Mouse (Mus musculus) ovary, postnatal 10 days (tissue): Measurements from ENCODE around the gene Kirrel3.

Source experiments
- DNase-seq: peaks from one replicate; pipeline ENCODE4 v3.0.0; 2022; ENCODE audit warnings: low spot score

Kirrel3 gene

DNA sequence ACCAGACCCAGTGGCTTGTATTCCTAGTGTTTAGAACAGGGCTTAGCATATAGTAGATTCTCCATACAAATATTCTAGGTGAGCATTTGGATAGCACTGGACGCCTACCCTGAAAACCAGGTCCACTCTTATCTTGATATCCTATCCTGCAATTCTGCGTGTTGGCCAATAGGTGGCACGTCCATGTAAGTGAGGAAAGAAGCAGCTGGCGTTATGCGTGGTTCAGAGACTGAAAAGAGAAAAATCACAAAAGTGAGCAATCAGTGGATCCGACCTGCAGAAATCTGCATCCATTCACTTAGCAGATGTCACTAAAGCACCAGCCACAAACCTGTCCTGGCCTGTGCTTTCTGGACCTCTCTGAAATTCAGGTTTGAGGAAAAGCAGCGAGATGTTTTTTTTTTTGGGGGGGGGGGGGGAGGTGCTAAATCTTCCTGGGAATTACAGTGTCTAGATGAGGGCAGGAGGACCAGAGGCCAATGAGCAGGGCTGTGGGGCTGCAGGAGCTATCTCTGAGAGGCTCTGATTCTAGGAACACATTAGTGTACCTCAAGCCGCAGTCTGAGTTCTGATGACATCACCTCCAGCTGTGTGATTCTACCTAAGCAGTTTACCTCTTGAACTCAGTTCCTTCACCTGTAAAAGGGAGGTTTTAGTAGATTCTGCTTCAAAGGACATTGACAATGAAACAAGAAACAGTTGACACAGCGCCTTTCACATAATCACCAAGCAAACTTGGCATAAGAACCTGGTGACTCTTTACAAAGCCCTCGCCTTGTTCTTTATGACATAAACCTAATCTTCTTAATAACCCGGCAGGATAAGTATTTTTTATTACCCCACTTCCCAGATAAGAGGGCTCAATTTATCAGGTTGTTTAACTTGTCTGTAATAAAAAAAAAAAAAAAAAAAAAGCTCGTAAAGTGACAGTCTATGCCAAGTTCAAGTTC lies 498.1 kb downstream of the Kirrel3 start:
- DNase-seq: no peak

DNA sequence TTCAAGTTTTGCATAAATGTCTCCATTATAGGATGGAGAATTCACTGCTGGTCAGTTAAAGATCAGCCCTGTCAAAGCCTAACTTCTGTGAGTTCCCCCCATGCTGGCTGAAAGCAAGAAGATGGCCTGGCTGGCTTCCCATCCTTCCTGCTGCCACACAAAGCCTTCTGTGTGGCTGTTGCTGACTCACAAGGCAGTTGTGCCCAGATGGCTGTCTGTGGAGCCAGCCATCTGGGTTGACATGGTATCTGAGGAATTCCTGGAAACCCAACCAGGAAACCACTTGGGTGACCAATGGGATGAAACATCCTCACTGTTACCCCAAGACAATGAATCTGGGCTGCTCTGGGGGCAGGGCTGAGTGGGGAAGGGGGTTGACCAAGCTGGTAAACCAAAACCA lies 500.5 kb downstream of the Kirrel3 start:
- DNase-seq: no peak

DNA sequence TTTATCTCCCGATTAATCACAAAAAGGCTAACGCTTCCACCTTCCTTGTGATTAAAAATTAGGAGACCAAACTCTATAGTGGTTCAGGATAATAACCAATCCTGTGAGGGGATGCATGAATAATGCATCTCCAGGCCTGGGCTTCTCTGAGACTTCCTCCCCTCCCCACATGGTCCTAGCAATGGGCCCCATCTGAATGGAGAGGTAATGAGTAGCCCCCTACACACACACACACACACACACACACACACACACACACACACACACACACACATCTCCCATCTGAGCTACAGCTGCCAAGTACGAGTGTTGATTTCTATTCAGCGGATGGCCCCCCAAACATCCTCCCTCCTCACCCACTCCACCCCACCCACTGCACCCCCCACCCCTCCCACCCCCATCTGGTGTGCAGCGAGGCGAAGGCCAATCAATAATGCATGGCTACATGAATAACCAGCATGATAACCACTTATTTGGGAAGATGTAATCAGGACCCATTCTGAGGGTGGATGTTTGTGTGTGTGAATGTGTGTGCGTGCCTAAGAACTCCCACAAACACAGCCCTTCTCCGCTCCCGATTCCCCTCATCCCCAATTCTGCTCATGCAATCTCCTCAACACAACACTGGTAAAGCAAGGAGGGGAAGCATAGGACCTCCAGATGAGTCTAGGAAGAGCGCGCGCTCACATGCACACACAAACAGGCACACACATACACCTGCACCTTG lies 501.9 kb downstream of the Kirrel3 start:
- DNase-seq: no peak

DNA sequence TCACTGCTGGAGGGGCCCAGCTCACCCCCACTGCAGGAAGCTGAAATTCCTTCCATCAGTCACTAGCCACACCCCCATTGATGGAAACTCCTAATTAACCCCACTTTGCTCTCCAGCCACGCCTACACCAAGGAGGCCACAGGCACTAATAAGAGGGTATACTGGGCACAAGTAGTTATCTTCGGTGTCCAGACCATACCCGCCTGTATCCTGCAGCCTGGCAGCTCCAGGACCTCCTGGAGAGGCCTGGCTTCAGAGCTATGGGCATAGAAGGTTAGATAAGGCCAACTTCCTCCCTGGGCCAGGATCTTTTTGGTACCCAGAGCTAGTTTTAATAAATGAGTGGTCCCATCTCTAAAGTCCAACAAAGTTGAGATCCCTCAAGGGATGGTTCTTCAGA lies 503.0 kb downstream of the Kirrel3 start:
- DNase-seq: no peak

DNA sequence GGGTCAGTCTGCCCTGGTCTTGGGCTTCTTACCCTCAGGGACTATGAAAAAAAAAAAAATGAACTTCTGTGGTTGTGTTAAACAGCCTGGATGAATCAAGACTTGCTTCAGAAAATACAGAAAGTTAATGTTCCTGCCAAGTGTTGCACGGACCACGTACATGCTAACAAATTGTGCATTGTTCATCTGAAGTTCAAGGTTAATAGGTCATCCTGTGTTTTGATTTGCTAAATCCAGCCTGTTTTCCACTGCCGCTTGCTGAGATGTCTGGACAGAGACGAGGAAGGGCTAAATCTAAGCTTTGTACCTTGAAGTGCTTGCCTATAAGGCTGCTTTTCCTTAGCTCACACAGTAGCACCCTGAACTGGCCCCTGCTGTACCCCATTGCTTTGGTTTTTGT lies 506.5 kb downstream of the Kirrel3 start:
- no peak for DNase-seq

DNA sequence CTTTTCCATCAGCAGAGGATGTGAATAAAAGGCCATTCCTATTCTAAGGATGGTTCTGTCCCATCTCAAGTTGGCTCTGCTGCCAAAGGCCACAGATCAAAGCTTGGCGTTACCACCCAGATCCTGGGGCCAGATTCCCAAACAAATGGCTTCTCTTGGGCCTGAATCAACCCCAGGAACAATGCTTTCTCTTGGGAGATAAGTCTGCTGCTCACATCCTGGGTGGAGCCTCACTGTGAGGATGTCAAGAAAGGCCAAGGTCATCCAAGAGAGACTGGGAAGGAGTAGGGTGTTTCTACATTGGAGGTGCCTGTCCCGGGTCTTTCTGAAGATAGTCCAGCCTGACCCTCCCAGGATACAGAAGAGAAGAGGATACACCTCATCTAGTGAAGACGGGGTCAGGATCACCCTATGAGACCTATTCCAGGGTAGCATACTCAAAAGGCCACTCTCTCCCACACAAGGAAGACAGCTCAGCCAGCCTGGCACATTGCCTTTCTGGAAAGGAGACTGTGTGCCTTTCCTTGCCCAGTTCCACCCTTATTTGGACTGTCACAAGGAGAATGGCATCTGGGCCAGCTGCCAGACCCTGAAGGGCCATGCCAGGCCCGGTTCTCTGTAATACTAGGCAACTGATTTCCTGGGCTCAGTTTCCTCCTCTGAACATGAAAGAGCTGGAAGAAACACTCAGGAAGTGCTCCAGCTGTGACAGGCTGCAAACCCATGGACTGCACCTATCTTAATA lies 507.9 kb downstream of the Kirrel3 start:
- DNase-seq: peak; percentile 32

DNA sequence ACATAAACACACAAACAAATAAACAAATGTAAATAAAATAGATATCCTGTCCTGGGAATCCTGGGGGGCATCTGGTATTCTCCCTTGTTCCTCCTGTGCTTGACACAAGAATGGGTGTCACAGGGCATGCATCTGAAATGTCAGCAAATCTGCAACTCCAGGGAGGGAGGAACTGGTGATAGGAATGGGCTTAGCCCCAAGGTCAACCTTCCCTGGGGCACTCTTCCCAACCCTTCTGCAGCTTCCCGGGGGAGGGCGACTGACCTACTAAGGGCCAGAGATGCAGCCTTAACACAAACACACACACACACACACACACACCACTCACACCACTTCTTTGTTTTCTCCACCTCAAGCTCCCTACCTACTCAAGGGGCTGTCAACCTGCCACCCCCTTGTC lies 509.4 kb downstream of the Kirrel3 start:
- no peak for DNase-seq

DNA sequence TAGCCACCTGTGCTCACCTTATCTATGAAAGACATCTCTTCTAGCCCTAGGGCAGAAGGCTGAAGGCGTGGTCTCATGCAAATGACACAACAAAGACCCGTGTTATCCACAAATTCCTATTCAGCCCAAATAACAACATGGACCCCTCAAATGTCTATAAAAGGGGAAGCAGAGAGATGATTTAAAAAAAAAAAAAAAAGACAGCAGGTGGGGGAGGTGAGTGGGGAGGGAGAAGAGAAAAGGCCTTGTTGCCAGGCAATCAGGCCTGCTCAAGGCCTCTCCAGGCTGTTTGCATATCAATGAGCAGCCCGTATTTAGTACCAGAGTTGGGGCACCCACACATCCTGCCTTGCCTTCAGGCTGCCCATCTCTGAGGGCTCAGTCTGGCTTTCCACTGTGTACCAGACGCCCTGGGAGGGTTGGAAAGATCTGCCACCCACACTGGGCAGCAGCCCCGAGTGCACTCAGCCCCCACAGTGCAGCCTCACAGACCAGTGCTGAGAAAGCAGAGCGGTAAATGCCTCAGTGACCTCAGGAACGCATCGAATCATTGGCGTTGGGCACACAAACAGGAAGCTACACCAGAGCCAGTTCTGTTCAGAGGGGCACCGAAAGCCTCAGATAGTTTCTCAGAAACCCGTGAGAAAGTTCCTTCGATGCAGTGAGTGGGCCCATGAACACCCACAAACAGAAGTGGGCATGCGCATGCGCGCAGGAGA lies 510.1 kb downstream of the Kirrel3 start:
- DNase-seq: no peak

DNA sequence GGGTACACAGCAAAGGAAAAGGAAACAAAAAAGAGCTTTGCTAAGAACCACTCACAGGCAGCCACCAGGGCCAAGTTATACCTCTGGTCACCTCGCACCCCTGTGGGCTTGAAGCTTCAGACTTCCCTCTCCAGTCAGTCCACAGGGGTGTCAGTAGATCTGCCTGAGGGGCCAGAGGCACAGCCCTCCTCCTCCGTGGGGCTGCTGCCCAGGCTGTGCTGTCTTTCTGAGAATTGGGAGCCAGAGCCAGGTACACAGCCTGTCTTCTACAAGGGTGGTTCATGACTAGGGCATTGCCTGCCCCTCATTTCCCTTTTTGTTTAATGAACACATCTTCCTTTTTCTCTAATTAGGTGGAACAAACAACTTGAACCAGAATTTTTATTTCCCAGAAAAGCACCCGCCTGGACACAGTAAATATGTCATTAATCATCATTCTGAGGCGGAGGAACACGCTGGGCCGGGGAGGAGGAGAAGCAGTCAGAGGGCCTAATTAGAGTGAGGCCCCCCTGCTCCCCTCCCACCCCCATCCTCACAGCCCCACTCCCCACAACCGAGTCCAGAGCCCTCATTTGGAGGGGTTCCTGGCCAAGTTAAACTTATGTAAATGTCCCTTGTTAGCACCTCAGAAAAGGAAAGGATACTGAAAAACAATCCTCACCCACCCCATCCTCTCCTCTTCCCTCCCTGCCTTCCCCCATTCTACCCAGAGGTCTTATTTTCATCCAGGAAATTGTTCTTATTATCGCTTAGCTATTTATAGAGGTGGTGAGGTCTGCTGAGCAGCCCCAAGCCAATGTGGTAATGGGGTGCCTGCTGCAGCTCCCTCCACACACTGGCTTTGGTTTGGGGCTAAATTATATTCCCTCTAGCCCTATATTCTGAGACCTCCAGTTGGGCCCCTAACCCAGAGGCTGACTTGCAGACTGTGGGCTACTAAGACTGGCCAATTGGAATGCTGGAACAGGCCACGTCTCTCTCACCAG lies 512.5 kb downstream of the Kirrel3 start:
- no peak for DNase-seq

DNA sequence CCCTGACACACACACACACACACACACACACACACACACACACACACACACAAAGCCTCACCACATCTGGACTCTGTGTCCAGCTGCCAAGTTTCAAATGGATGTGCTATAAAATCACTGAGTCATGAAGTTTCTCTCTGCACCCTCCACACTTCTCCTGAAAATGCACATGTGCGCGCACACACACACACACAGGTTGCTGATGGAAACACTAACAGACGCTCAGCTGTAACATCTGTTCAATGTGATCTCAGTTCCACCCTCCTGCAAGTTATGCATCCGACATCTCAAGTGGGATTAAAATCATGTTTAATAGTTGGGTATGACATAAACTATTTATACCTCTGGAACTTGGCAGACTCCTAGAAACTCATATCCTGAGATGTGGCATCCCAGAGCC lies 518.4 kb downstream of the Kirrel3 start:
- DNase-seq: no peak

DNA sequence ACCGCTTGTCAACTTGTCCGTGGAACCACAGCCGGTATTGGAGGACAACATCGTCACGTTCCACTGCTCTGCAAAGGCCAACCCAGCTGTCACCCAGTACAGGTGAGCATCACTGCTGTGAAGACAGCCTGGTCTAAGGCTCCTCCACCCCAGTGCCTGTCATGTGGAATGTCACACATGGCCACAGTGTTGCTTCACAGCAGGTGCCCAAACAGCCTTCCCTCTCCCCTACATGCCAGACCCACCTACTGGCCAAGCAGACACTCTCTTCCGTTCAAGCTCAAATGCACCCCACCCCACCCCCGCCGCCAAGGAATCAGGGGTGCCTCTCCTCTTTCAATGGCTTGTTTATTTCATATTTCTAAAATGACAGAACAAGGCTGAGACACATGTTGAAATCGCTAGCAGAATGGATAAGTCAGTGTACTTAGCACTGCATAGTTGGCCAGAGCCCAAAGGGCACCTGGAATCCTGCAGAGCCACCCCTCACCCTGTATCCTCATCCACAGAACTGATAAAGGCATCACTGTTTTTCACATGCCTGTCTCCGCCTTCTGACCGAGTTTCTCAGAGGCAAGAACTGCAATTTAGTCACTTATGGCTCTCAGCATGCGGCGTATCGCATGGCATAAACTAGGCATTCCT lies 522.1 kb downstream of the Kirrel3 start:
- DNase-seq: no peak

DNA sequence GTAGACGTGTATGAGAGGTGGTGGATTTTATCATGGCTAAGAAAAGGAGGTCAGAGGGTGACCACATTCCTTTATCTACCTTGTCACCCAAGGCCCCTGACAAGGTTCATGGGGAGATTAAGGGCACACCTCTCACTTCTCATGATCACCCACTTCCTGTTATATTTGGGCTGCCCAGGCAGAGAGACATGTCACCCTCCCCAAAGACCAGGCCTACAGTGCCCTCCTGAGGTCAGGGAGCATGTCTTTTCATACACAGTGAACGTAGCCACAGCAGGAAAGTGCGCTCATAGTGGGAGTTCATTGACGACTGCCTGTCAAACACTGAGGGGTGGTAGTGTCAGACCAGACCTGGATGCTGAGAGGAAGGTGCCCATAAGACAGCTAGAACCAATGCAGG lies 531.1 kb downstream of the Kirrel3 start:
- no peak for DNase-seq

DNA sequence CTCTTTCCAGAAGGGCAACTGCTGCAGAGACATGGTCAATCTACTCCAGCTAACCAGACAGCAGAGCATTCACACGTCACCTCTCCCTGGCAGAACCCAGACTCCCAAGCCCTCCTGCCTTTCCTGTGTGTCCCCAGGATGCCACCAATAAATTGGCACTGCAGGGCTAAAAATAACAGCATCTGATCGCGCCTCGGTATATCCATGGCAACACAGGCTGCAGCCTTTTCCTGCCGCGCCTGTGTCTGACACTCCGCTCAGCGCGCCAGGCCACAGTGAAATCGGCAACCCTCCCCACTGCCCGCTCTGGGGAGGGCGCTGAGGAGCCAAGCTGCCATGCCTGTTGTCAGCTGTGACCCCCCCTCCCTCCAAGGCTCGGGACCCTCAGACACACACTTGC lies 531.9 kb downstream of the Kirrel3 start:
- no peak for DNase-seq

DNA sequence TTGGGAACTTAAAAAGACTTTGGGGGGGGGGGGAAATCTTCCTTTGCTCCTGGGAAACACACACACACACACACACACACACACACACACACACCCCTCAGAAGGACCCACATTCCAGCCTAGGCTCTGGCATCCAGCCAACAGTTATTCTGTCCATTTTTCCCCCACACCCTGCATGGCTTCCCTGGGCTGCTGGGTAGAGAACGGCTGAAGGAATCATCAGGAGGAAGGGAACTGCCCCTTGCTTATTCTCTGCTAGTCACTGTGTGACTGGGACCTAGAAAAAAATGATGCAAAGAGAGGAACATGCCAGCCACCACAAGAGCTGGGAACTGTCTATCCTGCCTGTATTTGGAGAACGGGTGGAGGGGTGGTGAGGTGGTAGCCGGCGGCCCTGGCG lies 532.4 kb downstream of the Kirrel3 start:
- DNase-seq: no peak

DNA sequence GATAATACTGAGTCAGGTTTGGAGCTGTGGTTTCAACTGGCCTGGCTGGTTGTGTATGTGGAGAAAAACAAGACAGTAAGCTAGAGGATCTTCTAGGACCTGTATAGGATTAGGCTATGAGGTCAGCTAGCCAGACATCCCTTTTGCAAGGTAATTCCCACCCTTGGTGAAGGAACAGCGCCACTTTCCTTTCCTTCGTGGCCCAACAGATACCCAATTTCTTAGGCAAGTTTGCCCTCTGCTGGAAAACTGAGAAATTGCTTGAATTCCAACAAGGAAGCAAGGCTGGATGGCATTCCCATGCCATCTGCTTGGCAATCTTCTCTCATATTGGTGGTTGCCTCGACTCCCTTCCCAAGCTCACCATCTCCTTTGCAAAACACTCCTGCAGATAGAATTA lies 533.7 kb downstream of the Kirrel3 start:
- no peak for DNase-seq

DNA sequence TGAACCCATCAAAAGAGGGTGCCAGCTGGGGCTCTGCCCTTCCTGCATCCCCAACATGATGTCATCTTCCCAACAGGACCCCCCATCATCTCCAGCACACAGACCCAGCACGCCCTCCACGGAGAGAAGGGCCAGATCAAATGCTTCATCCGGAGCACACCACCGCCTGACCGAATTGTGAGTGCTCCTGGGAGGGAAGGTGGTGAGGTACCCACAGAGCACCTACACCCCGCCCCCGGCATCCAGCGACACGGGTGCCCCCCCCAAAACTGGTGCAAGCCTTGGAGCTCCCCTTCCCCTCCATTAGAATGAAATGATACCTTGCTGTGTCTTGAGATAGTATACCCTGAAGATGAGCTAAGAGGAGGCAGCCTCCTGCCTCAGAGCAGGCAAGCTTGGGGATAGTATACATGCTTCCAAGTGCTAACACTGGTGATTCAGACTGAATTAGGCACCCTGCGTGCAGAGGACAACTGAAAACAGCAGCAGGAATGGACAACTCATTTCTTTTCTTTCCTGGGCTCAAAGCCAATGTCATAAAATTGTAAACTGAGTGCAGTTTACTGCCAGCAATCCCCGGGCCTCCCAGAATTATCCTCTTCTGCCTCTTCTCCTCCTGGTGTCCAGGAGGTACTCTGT lies 534.4 kb downstream of the Kirrel3 start:
- no peak for DNase-seq

DNA sequence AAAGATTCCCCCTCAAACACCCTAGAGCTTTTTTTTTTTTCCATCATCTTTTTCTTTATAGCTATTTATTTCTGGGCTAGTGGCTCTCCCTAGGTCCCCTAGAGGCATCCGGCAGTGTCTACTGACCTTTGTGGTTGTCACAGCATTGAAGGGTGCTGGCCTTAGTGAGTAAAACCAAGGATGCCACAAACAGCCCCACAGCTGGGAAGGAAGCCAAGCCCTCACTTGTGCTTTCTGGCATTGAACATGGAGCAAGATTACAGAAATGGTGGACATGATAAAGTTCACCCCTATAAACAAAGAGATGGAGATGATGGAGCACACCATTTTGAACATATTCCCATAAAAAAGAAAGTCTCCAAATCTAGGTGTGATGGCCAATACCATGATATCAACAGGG lies 536.0 kb downstream of the Kirrel3 start:
- no peak for DNase-seq

DNA sequence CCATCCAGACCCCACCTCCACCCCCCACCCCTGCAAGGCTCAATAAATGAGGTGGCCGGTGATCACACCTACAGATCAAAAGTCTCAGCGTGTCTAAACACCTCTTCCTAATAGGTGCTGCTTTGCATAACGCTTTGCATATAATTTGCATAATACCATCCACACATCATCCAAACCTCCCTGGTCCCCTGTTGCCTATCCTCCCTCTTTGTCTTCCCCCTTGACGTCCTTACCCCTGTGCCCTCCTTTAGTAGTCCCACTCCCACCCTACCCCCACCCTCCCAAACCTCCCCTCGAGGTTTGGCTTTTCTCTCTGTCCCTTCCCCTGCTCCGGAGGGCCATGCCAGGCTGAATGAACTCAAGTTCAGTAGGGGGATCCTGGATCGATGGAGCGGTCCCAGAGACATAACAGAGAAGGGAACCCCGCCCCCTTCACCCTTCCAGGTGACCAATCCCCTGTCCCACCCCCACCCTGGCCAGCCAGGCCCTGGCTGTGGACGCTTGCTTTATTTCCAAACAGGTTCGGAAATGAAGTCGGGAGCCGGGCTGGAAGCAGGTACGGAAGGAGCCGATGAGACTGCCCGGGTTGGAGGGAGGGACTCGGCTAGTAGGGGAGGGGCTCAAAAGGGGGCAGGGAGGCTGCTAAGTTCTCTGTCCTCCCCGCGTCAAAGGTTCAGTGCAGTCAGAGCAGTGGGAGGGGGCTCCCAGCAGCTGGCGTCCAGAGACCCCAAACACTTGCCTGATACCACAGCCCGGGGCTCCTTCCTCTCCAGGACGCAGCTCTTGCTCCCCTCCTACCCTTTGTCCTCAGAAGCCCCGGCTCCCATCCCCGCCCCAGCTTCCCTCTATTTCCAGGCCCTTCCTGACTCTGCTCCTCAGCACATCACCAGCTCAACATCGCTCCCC lies 539.1 kb downstream of the Kirrel3 start:
- DNase-seq: no peak

DNA sequence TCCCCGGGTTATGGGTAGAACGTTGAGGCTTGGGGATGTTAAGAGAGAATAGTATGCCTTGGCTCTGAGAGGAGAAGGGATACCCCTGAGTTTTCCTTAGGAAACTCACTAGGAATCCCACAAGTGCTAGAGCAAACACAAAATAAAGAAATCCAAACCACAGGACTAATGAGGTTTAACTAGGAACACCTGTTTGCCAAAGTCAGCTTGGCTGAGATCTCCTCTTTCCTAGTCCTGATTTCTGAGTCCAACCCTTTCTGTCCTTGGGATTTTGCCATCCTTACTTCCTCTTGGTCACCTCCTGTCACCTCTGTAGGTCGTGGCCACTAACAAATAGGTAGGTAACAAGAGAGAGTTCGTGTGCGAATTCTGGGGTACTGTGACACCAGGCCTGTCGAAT lies 540.6 kb downstream of the Kirrel3 start:
- DNase-seq: no peak
